Mouse (Mus musculus) embryonic facial prominence, embryonic 10.5 days (tissue): Measurements from ENCODE around the gene Mesp1. TPM values are rescaled to one million over a fixed set of nuclear protein-coding genes. Genes with fewer than 3 reads are reported as not detected.
"Not testable (repeated sequence)": the region's sequence is repeated elsewhere in the genome, so short reads cannot be mapped to it uniquely, and the experiment has no call there.

Experiments used
- DNase-seq: peaks from one replicate; pipeline ENCODE4 v3.0.0-alpha.2; 2017; ENCODE audit warnings: low spot score
- H3K27ac ChIP-seq: fragments of 300-500 bp; sonication (generic); replicated peaks from 2 replicates; pipeline ENCODE4 v1.5.1; 2016; ENCODE audit warnings: mild to moderate bottlenecking
- H3K27me3 ChIP-seq: fragments of 300-500 bp; sonication (generic); replicated peaks from 2 replicates; pipeline ENCODE4 v1.6.1; 2016; ENCODE audit warnings: low read depth, mild to moderate bottlenecking; ENCODE audit not compliant: poor library complexity, severe bottlenecking
- H3K36me3 ChIP-seq: fragments of 300-500 bp; sonication (generic); replicated peaks from 2 replicates; pipeline ENCODE4 v1.6.1; 2016; ENCODE audit warnings: mild to moderate bottlenecking, moderate library complexity
- H3K4me1 ChIP-seq: fragments of 300-500 bp; sonication (generic); 2 replicates; pipeline ENCODE4 v1.6.1; 2016
- H3K4me3 ChIP-seq: fragments of 300-500 bp; sonication (generic); 2 replicates; pipeline ENCODE4 v1.5.1; 2016; ENCODE audit warnings: mild to moderate bottlenecking, moderate library complexity
- H3K9me3 ChIP-seq: fragments of 300-500 bp; sonication (generic); 2 replicates; pipeline ENCODE4 v1.6.1; 2016; ENCODE audit warnings: mild to moderate bottlenecking
- WGBS: fragments of 180-500 bp; shearing (Covaris S2); methylation state at CpG from one replicate; pipeline ENCODE4 v1.1.7; 2016; 5-methylcytosine and 5-hydroxymethylcytosine counted together
- polyA plus RNA-seq: library from polyadenylated mRNA; unstranded; fragments of >200 nt; fragmentation: Nextera tagmentation; extraction: Ambion mirVana; gene quantifications from 2 replicates; pipeline ENCODE4 v1.2.1, GENCODE M21; 2016

Gene Mesp1
- polyA plus RNA-seq, 1 experiment from 2014 or later: 0.11 TPM

GRCm38 (mm10) chr7:79810611-79811506 lies 17.3 kb upstream of the Mesp1 start, which contains the start of gene Mesp2:
TSS of gene Mesp2 (plus strand) at chr7:79810727.
- Histone ChIP-seq H3K4me1 (peaks cover 9% of the 10 kb centered on the region), H3K9me3 (no peaks in the 10 kb centered on the region), H3K27ac (peak within 1 kb of the TSS; percentile 41), H3K36me3 (no peaks in the 10 kb centered on the region), H3K27me3 (peaks cover 36% of the 10 kb centered on the region), H3K4me3 (peak within 1 kb of the TSS; percentile 56)
- DNase-seq: peak; percentile 82
- WGBS: 20% methylated on average over 71 of the region's 71 CpGs

- Histone ChIP-seq H3K9me3 (no peaks in the 10 kb centered on the region), H3K27ac (no peak overlapping the region), H3K4me3 (no peak overlapping the region), H3K36me3 (no peaks in the 10 kb centered on the region), H3K27me3 (peaks cover 36% of the 10 kb centered on the region), H3K4me1 (peaks cover 9% of the 10 kb centered on the region)
- WGBS: 81% methylated on average over 7 of the region's 7 CpGs
- no peak for DNase-seq
Observed at GRCm38 (mm10) chr7:79808561-79808960, 15.0 kb upstream of the Mesp1 start.

GRCm38 (mm10) chr7:79803887-79804286 lies 10.3 kb upstream of the Mesp1 start:
- H3K4me1 ChIP-seq: peaks cover 26% of the 10 kb centered on the region
- H3K27ac ChIP-seq: no peak overlapping the region
- no peak overlapping the region for H3K4me3 ChIP-seq
- WGBS: 81% methylated on average over 2 of the region's 2 CpGs
- no peaks in the 10 kb centered on the region for H3K9me3 ChIP-seq
- H3K27me3 ChIP-seq: peaks cover 18% of the 10 kb centered on the region; the same call in 1 of the 2 replicates
- DNase-seq: no peak
- H3K36me3 ChIP-seq: no peaks in the 10 kb centered on the region

- no peak overlapping the region; the same call in 1 of the 2 replicates for H3K27ac ChIP-seq
- WGBS: 61% methylated on average over 5 of the region's 5 CpGs
Observed at GRCm38 (mm10) chr7:79802037-79802436, 8.4 kb upstream of the Mesp1 start.

GRCm38 (mm10) chr7:79801391-79801790 lies 7.8 kb upstream of the Mesp1 start:
- WGBS: 79% methylated on average over 11 of the region's 11 CpGs
- DNase-seq: no peak

More at GRCm38 (mm10) chr7:79802037-79802436, 8.4 kb upstream of the Mesp1 start:
- no peaks in the 10 kb centered on the region for H3K36me3 ChIP-seq
- peaks cover 29% of the 10 kb centered on the region for H3K27me3 ChIP-seq
- H3K9me3 ChIP-seq: no peaks in the 10 kb centered on the region
- no peak for DNase-seq
- peaks cover 44% of the 10 kb centered on the region for H3K4me1 ChIP-seq
- no peak overlapping the region for H3K4me3 ChIP-seq

GRCm38 (mm10) chr7:79800336-79800735 lies 6.7 kb upstream of the Mesp1 start:
- 81% methylated on average over 4 of the region's 4 CpGs for WGBS
- Histone ChIP-seq H3K27ac (no peak overlapping the region), H3K9me3 (no peaks in the 10 kb centered on the region), H3K36me3 (no peaks in the 10 kb centered on the region), H3K4me3 (no peak overlapping the region), H3K4me1 (peaks cover 46% of the 10 kb centered on the region), H3K27me3 (peaks cover 44% of the 10 kb centered on the region)
- no peak for DNase-seq

More at GRCm38 (mm10) chr7:79801391-79801790, 7.8 kb upstream of the Mesp1 start:
- Histone ChIP-seq H3K36me3 (no peaks in the 10 kb centered on the region), H3K4me1 (peaks cover 46% of the 10 kb centered on the region), H3K9me3 (no peaks in the 10 kb centered on the region), H3K27me3 (peaks cover 34% of the 10 kb centered on the region), H3K27ac (no peak overlapping the region), H3K4me3 (no peak overlapping the region)

- Histone ChIP-seq H3K27ac (peak overlapping the region; percentile 66; the same call in 1 of the 2 replicates), H3K27me3 (peaks cover 53% of the 10 kb centered on the region), H3K9me3 (no peaks in the 10 kb centered on the region), H3K4me1 (peaks cover 46% of the 10 kb centered on the region), H3K36me3 (no peaks in the 10 kb centered on the region), H3K4me3 (no peak overlapping the region)
- no peak for DNase-seq
- 68% methylated on average over 6 of the region's 6 CpGs for WGBS
Observed at GRCm38 (mm10) chr7:79799506-79799905, 5.9 kb upstream of the Mesp1 start.

GRCm38 (mm10) chr7:79799048-79799447 lies 5.5 kb upstream of the Mesp1 start:
- H3K27me3 ChIP-seq: peaks cover 57% of the 10 kb centered on the region
- H3K36me3 ChIP-seq: no peaks in the 10 kb centered on the region
- DNase-seq: peak; percentile 88
- no peaks in the 10 kb centered on the region for H3K9me3 ChIP-seq
- H3K4me1 ChIP-seq: peaks cover 46% of the 10 kb centered on the region
- H3K4me3 ChIP-seq: no peak overlapping the region
- WGBS: 4% methylated on average over 8 of the region's 8 CpGs
- no peak overlapping the region for H3K27ac ChIP-seq

- peak; percentile 50 for DNase-seq
- H3K27ac ChIP-seq: no peak overlapping the region
- 21% methylated on average over 5 of the region's 5 CpGs for WGBS
- no peak overlapping the region for H3K4me3 ChIP-seq
- H3K4me1 ChIP-seq: peaks cover 47% of the 10 kb centered on the region
- no peaks in the 10 kb centered on the region for H3K36me3 ChIP-seq
- H3K9me3 ChIP-seq: no peaks in the 10 kb centered on the region
- peaks cover 62% of the 10 kb centered on the region for H3K27me3 ChIP-seq
Observed at GRCm38 (mm10) chr7:79798606-79799005, 5.0 kb upstream of the Mesp1 start.

GRCm38 (mm10) chr7:79792635-79793421 lies 760 bp downstream of the Mesp1 start:
- Histone ChIP-seq H3K9me3 (no peaks in the 10 kb centered on the region), H3K27ac (peak overlapping the region; percentile 69; the same call in 1 of the 2 replicates), H3K4me3 (peak overlapping the region; percentile 60), H3K27me3 (peaks cover 95% of the 10 kb centered on the region), H3K4me1 (peaks cover 41% of the 10 kb centered on the region), H3K36me3 (no peaks in the 10 kb centered on the region)
- peak; percentile 71 for DNase-seq
- WGBS: under 1% methylated on average over 80 of the region's 80 CpGs

- not testable (repeated sequence) for DNase-seq, H3K27ac ChIP-seq, H3K4me3 ChIP-seq, H3K9me3 ChIP-seq, H3K36me3 ChIP-seq
- H3K27me3 ChIP-seq: peaks cover 85% of the 10 kb centered on the region
- peaks cover 31% of the 10 kb centered on the region for H3K4me1 ChIP-seq
- 23% methylated on average over 2 of the region's 2 CpGs for WGBS
Observed at GRCm38 (mm10) chr7:79789812-79790211, 3.8 kb downstream of the Mesp1 start.

- Histone ChIP-seq H3K36me3 (no peaks in the 10 kb centered on the region), H3K9me3 (no peaks in the 10 kb centered on the region), H3K4me1 (peaks cover 19% of the 10 kb centered on the region), H3K4me3 (no peak overlapping the region), H3K27ac (no peak overlapping the region), H3K27me3 (peaks cover 50% of the 10 kb centered on the region)
- WGBS: 16% methylated on average over 6 of the region's 6 CpGs
- DNase-seq: peak; percentile 65
Observed at GRCm38 (mm10) chr7:79786295-79786694, 7.3 kb downstream of the Mesp1 start.
